ENCODE assay signal across 14 mouse cellular contexts in genomic region chr5:54578519-54578918, GRCm38 (mm10).
"Had no signal": no experiment of that assay in that cellular context is flagged by ENCODE, and none has a peak within 500 bp of the region (broad histone marks: within the 10 kb centered on the region; RNA-seq: fewer than 3 reads in every experiment).

No protein-coding gene starts in this region.

- H3K9me3 ChIP-seq: kidney, embryonic 15.5 days; limb, embryonic 10.5 days; liver, embryonic 15.5 days; midbrain, embryonic 12.5 days had no signal

- H3K27me3 ChIP-seq: kidney, embryonic 15.5 days; liver, embryonic 15.5 days; megakaryocyte, embryonic 14.5 days; midbrain, embryonic 12.5 days had no signal

- H3K27ac ChIP-seq: kidney, embryonic 15.5 days; left cerebral cortex, adult 2 months; limb, embryonic 10.5 days; liver, embryonic 15.5 days; midbrain, embryonic 12.5 days had no signal

- ATAC-seq: lung, postnatal 0 days had no signal

- H3K4me1 ChIP-seq: kidney, embryonic 15.5 days; limb, embryonic 10.5 days; liver, embryonic 15.5 days; megakaryocyte, embryonic 14.5 days; midbrain, embryonic 12.5 days had no signal

- DNase-seq: kidney, postnatal 25 days; lung, adult 2 months; lung, postnatal 4 days; right cerebral cortex, adult 18-20 months; thymus, adult 18-20 months; thymus, postnatal 14 days had no signal

- H3K4me3 ChIP-seq: kidney, embryonic 15.5 days; left cerebral cortex, adult 2 months; limb, embryonic 10.5 days; liver, embryonic 15.5 days; megakaryocyte, embryonic 14.5 days; midbrain, embryonic 12.5 days had no signal

- H3K9ac ChIP-seq: kidney, embryonic 15.5 days; liver, embryonic 15.5 days; midbrain, embryonic 12.5 days had no signal

- H3K36me3 ChIP-seq: kidney, embryonic 15.5 days; limb, embryonic 10.5 days; liver, embryonic 15.5 days; midbrain, embryonic 12.5 days had no signal

- H3K4me2 ChIP-seq: kidney, embryonic 15.5 days; liver, embryonic 11.5 days; liver, embryonic 15.5 days; midbrain, embryonic 12.5 days had no signal
